Mouse (Mus musculus): Measurements from ENCODE around the gene Ahsa2. TPM values are rescaled to one million over a fixed set of nuclear protein-coding genes. Genes with fewer than 3 reads are reported as not detected.
"Not testable (repeated sequence)": the region's sequence is repeated elsewhere in the genome, so short reads cannot be mapped to it uniquely, and the experiment has no call there.

Gene Ahsa2
- polyA plus RNA-seq, 1 experiment: 52.8 TPM

DNA sequence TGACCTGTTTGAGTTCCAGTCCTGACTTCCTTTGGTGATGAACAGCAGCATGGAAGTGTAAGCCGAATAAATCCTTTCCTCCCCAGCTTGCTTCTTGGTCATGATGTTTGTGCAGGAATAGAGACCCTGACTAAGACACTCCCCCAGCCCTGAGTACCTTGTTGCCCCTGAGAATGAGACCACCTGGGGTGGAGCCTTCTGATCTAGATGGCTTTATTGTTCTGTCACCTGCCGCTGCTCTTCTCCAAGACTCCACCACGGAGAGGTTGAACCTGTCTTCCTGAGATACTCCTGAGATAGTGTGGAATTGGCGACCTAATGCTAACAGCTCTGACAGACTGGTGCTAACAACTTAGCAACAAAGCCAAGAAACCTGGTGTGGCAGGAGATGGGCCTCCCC, 17.0 kb upstream of the Ahsa2 start:
- H3K27me3 ChIP-seq (ENCODE audit: control insufficient read depth, insufficient read depth, insufficient read length); H3K4me3 ChIP-seq (ENCODE audit: insufficient read depth, poor library complexity, severe bottlenecking); H3ac ChIP-seq (ENCODE audit: control insufficient read depth, insufficient read length, low read depth); H3K79me3 ChIP-seq (ENCODE audit: low read depth); H3K36me3 ChIP-seq (ENCODE audit: control insufficient read depth, insufficient read depth); H3K79me2 ChIP-seq (ENCODE audit: control insufficient read depth, insufficient read depth): not testable (repeated sequence)
- peak; percentile 14 for TF ChIP-seq MYOD1 (IDR thresholded peaks at IDR 0.05; ENCODE audit: control insufficient read depth, insufficient read length, low read depth)

DNA sequence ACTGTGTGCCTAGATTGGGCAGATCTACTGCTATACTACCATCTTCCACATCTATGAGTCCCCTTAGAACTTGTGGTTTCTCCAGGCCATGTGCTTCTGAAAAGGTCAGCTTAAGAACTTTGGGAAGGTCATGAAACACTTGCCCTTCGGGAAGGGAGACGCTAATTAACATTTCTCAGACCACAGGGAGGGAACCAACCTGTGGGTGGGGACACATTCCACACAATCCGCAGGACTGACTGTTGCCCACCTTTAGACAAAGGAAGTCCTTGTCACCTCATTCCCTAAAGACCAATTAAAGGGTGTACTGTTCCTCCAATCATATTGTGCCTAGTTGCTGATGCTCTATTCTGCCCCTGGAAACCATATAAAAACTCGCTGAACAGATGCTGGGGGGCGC, 7.0 kb upstream of the Ahsa2 start:
- not testable (repeated sequence) for H3K27me3 ChIP-seq (ENCODE audit: control insufficient read depth, insufficient read depth, insufficient read length); H3K36me3 ChIP-seq (ENCODE audit: control insufficient read depth, insufficient read depth); H3K79me2 ChIP-seq (ENCODE audit: control insufficient read depth, insufficient read depth); H3K4me3 ChIP-seq (ENCODE audit: insufficient read depth, poor library complexity, severe bottlenecking); H3ac ChIP-seq (ENCODE audit: control insufficient read depth, insufficient read length, low read depth); H3K79me3 ChIP-seq (ENCODE audit: low read depth)

DNA sequence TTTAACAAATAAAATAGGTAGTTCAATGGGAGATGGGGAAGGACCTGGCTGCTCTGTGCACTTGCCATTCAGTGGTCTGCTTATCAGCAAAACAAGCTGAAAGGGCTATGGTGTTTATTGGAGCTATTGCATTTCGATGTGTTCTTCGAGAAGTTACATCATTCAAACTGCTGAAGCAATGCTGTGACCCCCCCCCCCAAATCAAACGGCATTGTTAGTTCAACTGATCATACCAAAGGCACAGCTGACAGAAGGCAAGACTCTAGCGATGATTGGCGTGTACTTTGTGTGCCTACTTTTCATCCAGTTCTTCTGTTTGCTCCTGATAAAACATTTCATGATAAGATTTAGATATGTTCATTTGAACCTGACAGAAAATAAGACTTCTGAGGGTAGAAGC, 779 bp upstream of the Ahsa2 start:
- Histone ChIP-seq H3K79me3 (ENCODE audit: low read depth) (peaks cover 29% of the 10 kb centered on the region), H3K27me3 (ENCODE audit: control insufficient read depth, insufficient read depth, insufficient read length) (no peaks in the 10 kb centered on the region), H3K36me3 (ENCODE audit: control insufficient read depth, insufficient read depth) (peaks cover 29% of the 10 kb centered on the region), H3K4me3 (ENCODE audit: insufficient read depth, poor library complexity, severe bottlenecking) (no peak overlapping the region), H3ac (ENCODE audit: control insufficient read depth, insufficient read length, low read depth) (no peak overlapping the region), H3K79me2 (ENCODE audit: control insufficient read depth, insufficient read depth) (peaks cover 38% of the 10 kb centered on the region)
- no peak for TF ChIP-seq MYOG (IDR thresholded peaks at IDR 0.05; ENCODE audit: control insufficient read depth, extremely low read depth, insufficient read length)
- TF ChIP-seq CEBPB (IDR thresholded peaks at IDR 0.05; ENCODE audit: low read depth): no peak
- TF ChIP-seq CTCF (IDR thresholded peaks at IDR 0.05; ENCODE audit: control insufficient read depth, insufficient read depth, insufficient read length): no peak
- no peak for TF ChIP-seq MYOD1 (IDR thresholded peaks at IDR 0.05; ENCODE audit: control insufficient read depth, insufficient read length, low read depth)
- no peak for TF ChIP-seq MAX (IDR thresholded peaks at IDR 0.05)
- no peak for TF ChIP-seq FOSL1 (IDR thresholded peaks at IDR 0.05; ENCODE audit: insufficient read depth, low read length, poor library complexity, severe bottlenecking)
- no peak for TF ChIP-seq USF1 (IDR thresholded peaks at IDR 0.05; ENCODE audit: low read depth)

DNA sequence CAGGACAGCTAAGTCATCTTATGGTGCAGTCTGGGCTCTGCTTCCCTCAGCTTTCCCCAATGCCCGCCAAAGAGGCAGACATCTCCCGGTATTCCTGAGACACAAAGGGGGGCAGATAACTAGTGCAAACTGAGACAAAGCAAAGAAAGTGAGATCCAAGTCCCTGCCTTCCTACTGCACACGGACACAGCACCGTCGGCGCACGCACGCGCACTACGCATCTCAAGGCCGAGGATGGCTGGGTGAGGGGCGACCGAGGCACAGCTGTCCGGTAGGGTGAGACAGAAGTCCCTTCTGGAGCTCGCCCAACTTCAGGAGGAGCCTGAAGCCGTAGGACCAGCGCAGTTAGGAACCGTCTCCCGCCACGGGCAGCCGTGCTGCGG, 504 bp downstream of the Ahsa2 start:
- H3K79me2 ChIP-seq (ENCODE audit: control insufficient read depth, insufficient read depth): peaks cover 38% of the 10 kb centered on the region
- H3ac ChIP-seq (ENCODE audit: control insufficient read depth, insufficient read length, low read depth): peak overlapping the region; percentile 78
- peaks cover 29% of the 10 kb centered on the region for H3K79me3 ChIP-seq (ENCODE audit: low read depth)
- H3K27me3 ChIP-seq (ENCODE audit: control insufficient read depth, insufficient read depth, insufficient read length): no peaks in the 10 kb centered on the region
- peak overlapping the region; percentile 89 for H3K4me3 ChIP-seq (ENCODE audit: insufficient read depth, poor library complexity, severe bottlenecking)
- H3K36me3 ChIP-seq (ENCODE audit: control insufficient read depth, insufficient read depth): peaks cover 42% of the 10 kb centered on the region
- TF ChIP-seq CEBPB (IDR thresholded peaks at IDR 0.05; ENCODE audit: low read depth): no peak
- no peak for TF ChIP-seq MYOG (IDR thresholded peaks at IDR 0.05; ENCODE audit: control insufficient read depth, extremely low read depth, insufficient read length)
- TF ChIP-seq FOSL1 (IDR thresholded peaks at IDR 0.05; ENCODE audit: insufficient read depth, low read length, poor library complexity, severe bottlenecking): no peak
- peak; percentile 11 for TF ChIP-seq MAX (IDR thresholded peaks at IDR 0.05)
- TF ChIP-seq MYOD1 (IDR thresholded peaks at IDR 0.05; ENCODE audit: control insufficient read depth, insufficient read length, low read depth): no peak
- no peak for TF ChIP-seq USF1 (IDR thresholded peaks at IDR 0.05; ENCODE audit: low read depth)

DNA sequence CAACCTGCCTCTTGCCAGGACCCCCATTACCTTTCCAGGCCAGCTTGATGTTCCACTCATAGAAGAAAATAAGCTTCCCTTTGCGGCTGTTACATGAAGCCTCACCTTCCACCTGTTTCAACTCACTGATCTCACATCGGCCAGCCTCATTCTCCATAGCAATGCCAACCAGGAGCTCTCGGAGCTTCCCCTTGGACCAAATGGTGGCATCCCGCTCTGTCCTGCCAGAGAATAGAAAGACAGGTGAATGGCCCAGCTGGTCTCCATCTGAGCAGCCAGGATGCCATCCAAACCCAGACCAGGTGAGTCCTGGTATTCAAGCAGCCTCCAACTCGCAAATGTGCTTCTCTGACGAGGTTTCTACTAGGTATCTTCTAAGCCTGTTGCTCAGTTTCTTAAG, 1.2 kb downstream of the Ahsa2 start:
- Histone ChIP-seq H3ac (ENCODE audit: control insufficient read depth, insufficient read length, low read depth) (peak overlapping the region; percentile 58), H3K27me3 (ENCODE audit: control insufficient read depth, insufficient read depth, insufficient read length) (no peaks in the 10 kb centered on the region), H3K79me2 (ENCODE audit: control insufficient read depth, insufficient read depth) (peaks cover 38% of the 10 kb centered on the region), H3K36me3 (ENCODE audit: control insufficient read depth, insufficient read depth) (peaks cover 49% of the 10 kb centered on the region), H3K79me3 (ENCODE audit: low read depth) (peaks cover 29% of the 10 kb centered on the region), H3K4me3 (ENCODE audit: insufficient read depth, poor library complexity, severe bottlenecking) (peak overlapping the region; percentile 89)
- TF ChIP-seq MYOD1 (IDR thresholded peaks at IDR 0.05; ENCODE audit: control insufficient read depth, insufficient read length, low read depth) (no peak), FOSL1 (IDR thresholded peaks at IDR 0.05; ENCODE audit: insufficient read depth, low read length, poor library complexity, severe bottlenecking) (no peak), USF1 (IDR thresholded peaks at IDR 0.05; ENCODE audit: low read depth) (no peak), CEBPB (IDR thresholded peaks at IDR 0.05; ENCODE audit: low read depth) (no peak), MAX (IDR thresholded peaks at IDR 0.05) (no peak), CTCF (IDR thresholded peaks at IDR 0.05; ENCODE audit: control insufficient read depth, insufficient read depth, insufficient read length) (no peak), MYOG (IDR thresholded peaks at IDR 0.05; ENCODE audit: control insufficient read depth, extremely low read depth, insufficient read length) (no peak)

DNA sequence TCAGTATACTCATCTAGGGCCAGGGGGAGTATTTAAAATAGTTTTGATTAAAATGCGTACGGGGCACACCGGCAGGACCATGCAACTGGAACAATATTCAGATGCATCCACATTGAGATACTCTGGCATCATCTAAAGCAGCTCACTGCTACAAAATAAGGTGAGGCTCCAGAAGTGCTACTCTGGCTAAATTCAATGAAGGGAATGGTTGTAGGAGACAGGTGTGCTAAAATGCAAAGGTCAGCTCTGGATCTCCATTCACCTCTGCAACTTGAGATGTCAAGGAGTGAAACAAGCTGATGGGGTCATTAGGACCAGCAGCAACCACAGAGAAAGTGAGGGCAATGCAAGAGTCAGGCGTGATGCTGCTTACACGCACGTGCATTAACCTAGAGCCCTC, 2.6 kb downstream of the Ahsa2 start:
- Histone ChIP-seq H3K79me3 (ENCODE audit: low read depth) (peaks cover 29% of the 10 kb centered on the region), H3ac (ENCODE audit: control insufficient read depth, insufficient read length, low read depth) (no peak overlapping the region), H3K79me2 (ENCODE audit: control insufficient read depth, insufficient read depth) (peaks cover 38% of the 10 kb centered on the region), H3K36me3 (ENCODE audit: control insufficient read depth, insufficient read depth) (peaks cover 62% of the 10 kb centered on the region), H3K4me3 (ENCODE audit: insufficient read depth, poor library complexity, severe bottlenecking) (no peak overlapping the region), H3K27me3 (ENCODE audit: control insufficient read depth, insufficient read depth, insufficient read length) (no peaks in the 10 kb centered on the region)
- TF ChIP-seq USF1 (IDR thresholded peaks at IDR 0.05; ENCODE audit: low read depth): no peak
- no peak for TF ChIP-seq MYOG (IDR thresholded peaks at IDR 0.05; ENCODE audit: control insufficient read depth, extremely low read depth, insufficient read length)
- TF ChIP-seq MAX (IDR thresholded peaks at IDR 0.05): no peak
- no peak for TF ChIP-seq FOSL1 (IDR thresholded peaks at IDR 0.05; ENCODE audit: insufficient read depth, low read length, poor library complexity, severe bottlenecking)
- no peak for TF ChIP-seq CTCF (IDR thresholded peaks at IDR 0.05; ENCODE audit: control insufficient read depth, insufficient read depth, insufficient read length)
- no peak for TF ChIP-seq MYOD1 (IDR thresholded peaks at IDR 0.05; ENCODE audit: control insufficient read depth, insufficient read length, low read depth)
- no peak for TF ChIP-seq CEBPB (IDR thresholded peaks at IDR 0.05; ENCODE audit: low read depth)

All from C2C12 (cell line).